Mouse (Mus musculus) ES-Bruce4 (cell line): ENCODE measurements around the gene Fam92b.

Experiments used
- CTCF ChIP-seq: IDR thresholded peaks from one replicate; pipeline ENCODE4 v1.8.1; 2011; ENCODE audit warnings: low read depth, low read length
- EP300 ChIP-seq: IDR thresholded peaks from 2 replicates; pipeline ENCODE4 v1.6.1; 2011; ENCODE audit warnings: low read depth, low read length; ENCODE audit not compliant: insufficient read depth
- POLR2A ChIP-seq: IDR thresholded peaks from one replicate; pipeline ENCODE4 v1.8.1; 2011; ENCODE audit warnings: low read length; ENCODE audit not compliant: insufficient read depth

GRCm38 (mm10) chr8:120144652-120145301 is 32.5 kb downstream of the Fam92b start:
- TF ChIP-seq CTCF (no peak), POLR2A (no peak), EP300 (no peak)
